Mouse (Mus musculus): Measurements from ENCODE around the gene Eif2b3.

DNA sequence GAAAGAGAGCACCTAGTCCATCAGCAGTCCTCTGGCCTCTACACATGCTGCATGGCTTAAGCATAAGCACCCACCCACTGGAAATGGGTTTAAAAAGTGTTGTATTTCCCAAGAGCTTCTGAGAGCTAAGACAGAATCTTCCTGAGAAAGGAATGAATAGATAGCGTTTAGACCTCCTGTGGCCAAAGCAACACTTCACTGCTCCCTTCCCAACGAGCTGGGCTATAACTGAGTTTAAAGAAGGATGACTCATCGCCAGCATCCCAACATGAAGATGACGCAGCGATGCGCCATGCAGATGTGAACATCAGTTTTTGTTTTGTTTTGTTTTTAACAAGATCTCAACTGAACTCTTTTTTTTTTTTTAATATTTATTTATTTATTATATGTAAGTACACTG is 5.6 kb upstream of the Eif2b3 start:
- TF ChIP-seq POLR2A (IDR thresholded peaks at IDR 0.05; ENCODE audit: insufficient read length, low read depth) (no peak), SRF (IDR thresholded peaks at IDR 0.05; ENCODE audit: control insufficient read depth, insufficient read length, low read depth) (no peak), POLR2AphosphoS2 (IDR thresholded peaks at IDR 0.05; ENCODE audit: insufficient read length, low read depth) (no peak), TCF12 (IDR thresholded peaks at IDR 0.05; ENCODE audit: insufficient read depth, poor library complexity, severe bottlenecking) (no peak), MAX (IDR thresholded peaks at IDR 0.05; ENCODE audit: low read depth) (no peak), MYOG (IDR thresholded peaks at IDR 0.05; ENCODE audit: control insufficient read depth in 1 of 3, insufficient read depth in 1 of 3, insufficient read length in 2 of 3, low read depth in 2 of 3) (no peak), E2F4 (IDR thresholded peaks at IDR 0.05; ENCODE audit: insufficient read depth) (no peak), TCF3 (IDR thresholded peaks at IDR 0.05; ENCODE audit: insufficient read length, low read depth) (no peak), MYOD1 (IDR thresholded peaks at IDR 0.05; ENCODE audit: control insufficient read depth in 1 of 3, insufficient read length in 2 of 3, low read depth in 2 of 3) (no peak), REST (IDR thresholded peaks at IDR 0.05; ENCODE audit: insufficient read depth, insufficient read length) (no peak)
